Mouse (Mus musculus) thymus, postnatal 4 days (tissue): ENCODE measurements around the gene Neurod4.
"Not testable (repeated sequence)": the region's sequence is repeated elsewhere in the genome, so short reads cannot be mapped to it uniquely, and the experiment has no call there.

ENCODE experiments used
- DNase-seq: peaks from one replicate; pipeline ENCODE4 v3.0.0; 2021

The Neurod4 gene

GRCm38 (mm10) chr10:130280066-130280465 lies at the start of gene Neurod4:
TSS of gene Neurod4 (minus strand) at chr10:130280240.
- DNase-seq = no peak

- DNase-seq = no peak
Observed at GRCm38 (mm10) chr10:130324243-130324642, 44.2 kb upstream of the Neurod4 start.

- peak; percentile 66 for DNase-seq
Observed at GRCm38 (mm10) chr10:130322637-130323036, 42.6 kb upstream of the Neurod4 start, which contains the start of gene Tespa1. TSS of gene Tespa1 (plus strand) at chr10:130322870.

- DNase-seq = no peak
Observed at GRCm38 (mm10) chr10:130322062-130322461, 42.0 kb upstream of the Neurod4 start.

- DNase-seq = no peak
Observed at GRCm38 (mm10) chr10:130320715-130321114, 40.7 kb upstream of the Neurod4 start.

GRCm38 (mm10) chr10:130318720-130319119 lies 38.7 kb upstream of the Neurod4 start:
- DNase-seq = no peak

- no peak for DNase-seq
Observed at GRCm38 (mm10) chr10:130315846-130316245, 35.8 kb upstream of the Neurod4 start.

GRCm38 (mm10) chr10:130314110-130314829 lies 34.2 kb upstream of the Neurod4 start:
- DNase-seq = no peak

- DNase-seq = peak; percentile 72
Observed at GRCm38 (mm10) chr10:130313531-130313930, 33.5 kb upstream of the Neurod4 start.

GRCm38 (mm10) chr10:130311534-130312227 lies 31.6 kb upstream of the Neurod4 start:
- no peak for DNase-seq

- DNase-seq = not testable (repeated sequence)
Observed at GRCm38 (mm10) chr10:130304138-130304537, 24.1 kb upstream of the Neurod4 start.

- peak; percentile 45 for DNase-seq
Observed at GRCm38 (mm10) chr10:130298748-130299147, 18.7 kb upstream of the Neurod4 start.

- no peak for DNase-seq
Observed at GRCm38 (mm10) chr10:130293741-130294408, 13.8 kb upstream of the Neurod4 start.

- DNase-seq = no peak
Observed at GRCm38 (mm10) chr10:130288007-130288406, 8.0 kb upstream of the Neurod4 start.

- DNase-seq = no peak
Observed at GRCm38 (mm10) chr10:130287201-130287600, 7.2 kb upstream of the Neurod4 start.

GRCm38 (mm10) chr10:130281982-130282449 lies 2.0 kb upstream of the Neurod4 start:
- DNase-seq = no peak

GRCm38 (mm10) chr10:130276496-130276895 lies 3.5 kb downstream of the Neurod4 start:
- DNase-seq = no peak

- DNase-seq = no peak
Observed at GRCm38 (mm10) chr10:130275759-130276158, 4.3 kb downstream of the Neurod4 start.

- no peak for DNase-seq
Observed at GRCm38 (mm10) chr10:130263203-130263602, 16.8 kb downstream of the Neurod4 start.

- no peak for DNase-seq
Observed at GRCm38 (mm10) chr10:130259483-130259882, 20.6 kb downstream of the Neurod4 start.

- DNase-seq = no peak
Observed at GRCm38 (mm10) chr10:130244271-130244670, 35.8 kb downstream of the Neurod4 start.

- DNase-seq = no peak
Observed at GRCm38 (mm10) chr10:130238318-130239209, 41.5 kb downstream of the Neurod4 start.
